Mouse (Mus musculus) hematopoietic stem cell, adult 5-6 weeks (primary cell): ENCODE measurements around the gene Fa2h. TPM values are rescaled to one million over a fixed set of nuclear protein-coding genes. Genes with fewer than 3 reads are reported as not detected.

ENCODE experiments used
- ATAC-seq, 2 experiments: fragments of 125-278 bp in 1 of 2; replicated peaks in 1 of 2; 2 replicates each; pipeline ENCODE4 v1.8.0; 2016 to 2017; ENCODE audit warnings: inconsistent platforms in 2 of 2, mild to moderate bottlenecking in 2 of 2, moderate number of reproducible peaks in 2 of 2, low read depth in 1 of 2, moderate TSS enrichment in 1 of 2; ENCODE audit not compliant: low FRiP score in 2 of 2, poor library complexity in 2 of 2, severe bottlenecking in 2 of 2, insufficient read depth in 1 of 2, low TSS enrichment in 1 of 2
- total RNA-seq: library from RNA; stranded (forward); fragments of 172-1452, 232-1000 nt; gene quantifications from 2 replicates; pipeline ENCODE4 v1.2.3, GENCODE M21; 2017

The Fa2h gene
- not detected in 2 replicates for total RNA-seq

DNA sequence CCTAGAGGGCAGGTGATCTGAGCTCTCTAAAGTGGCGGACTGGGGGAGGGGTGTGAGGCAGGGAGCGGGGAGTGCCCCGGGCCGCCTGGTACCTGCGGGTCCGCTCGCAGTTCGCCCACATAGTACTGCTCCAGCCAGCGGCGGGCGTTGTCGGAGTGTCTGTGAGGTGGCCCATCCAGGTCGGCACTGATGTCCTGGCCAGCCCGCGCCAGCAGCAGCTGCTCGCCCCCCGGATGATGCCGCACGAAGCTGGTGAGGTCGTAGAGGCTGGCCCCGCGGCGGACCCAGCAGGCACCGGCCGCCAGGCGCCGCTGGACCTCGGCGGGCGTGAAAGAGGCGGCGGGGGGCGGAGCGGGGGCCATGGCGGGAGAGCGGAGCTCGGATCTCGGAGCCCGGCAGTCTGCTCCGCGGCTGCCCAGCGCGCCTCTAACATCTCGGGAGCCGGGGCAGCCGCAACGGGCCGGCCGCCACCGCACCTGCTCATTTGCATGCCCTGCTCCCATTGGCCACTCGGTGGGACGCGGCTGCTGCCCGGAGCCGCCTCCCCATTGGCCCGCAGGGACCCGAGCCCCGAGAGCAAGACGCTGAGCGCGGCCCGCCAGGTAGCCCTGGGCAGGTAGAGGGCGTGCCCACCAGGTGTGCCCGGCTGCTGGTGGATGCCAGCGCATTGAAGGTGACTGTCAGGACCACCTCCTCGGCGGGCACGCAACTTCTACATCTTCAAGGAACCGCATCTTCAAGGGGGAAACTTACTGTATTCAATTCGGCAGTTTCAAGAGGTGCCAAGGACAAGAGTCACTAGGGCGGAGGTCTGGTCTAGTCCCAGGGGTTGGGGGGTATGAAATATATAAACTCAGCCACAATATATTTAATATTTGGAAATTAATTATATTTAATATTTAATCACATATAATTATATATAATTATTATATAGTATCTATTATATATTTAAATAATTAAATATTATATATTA, at the start of gene Fa2h:
TSS of gene Fa2h (minus strand) at position 434 of the 973 bp plus-strand sequence.
- ATAC-seq: peak; percentile 92

DNA sequence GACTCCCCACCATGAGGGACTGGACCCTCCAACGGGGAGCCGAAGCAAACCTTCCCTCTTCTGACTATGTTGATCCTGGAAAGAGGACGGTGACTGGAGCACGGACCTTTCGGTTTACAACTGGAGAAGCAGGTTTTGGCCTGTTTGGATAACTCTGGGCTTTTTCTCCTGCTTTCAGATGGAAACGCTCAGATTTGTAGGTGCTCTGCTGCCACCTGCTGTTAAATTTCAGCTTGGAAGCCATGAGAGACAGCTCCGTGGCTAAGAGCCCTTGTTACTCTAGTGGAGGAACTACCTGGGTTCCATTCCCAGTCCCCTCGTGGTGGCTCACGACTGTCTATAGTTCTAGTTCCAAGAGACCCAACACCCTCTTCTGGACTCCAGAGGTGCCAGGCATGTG, 45.6 kb upstream of the Fa2h start:
- ATAC-seq: peak; percentile 68 to 75

DNA sequence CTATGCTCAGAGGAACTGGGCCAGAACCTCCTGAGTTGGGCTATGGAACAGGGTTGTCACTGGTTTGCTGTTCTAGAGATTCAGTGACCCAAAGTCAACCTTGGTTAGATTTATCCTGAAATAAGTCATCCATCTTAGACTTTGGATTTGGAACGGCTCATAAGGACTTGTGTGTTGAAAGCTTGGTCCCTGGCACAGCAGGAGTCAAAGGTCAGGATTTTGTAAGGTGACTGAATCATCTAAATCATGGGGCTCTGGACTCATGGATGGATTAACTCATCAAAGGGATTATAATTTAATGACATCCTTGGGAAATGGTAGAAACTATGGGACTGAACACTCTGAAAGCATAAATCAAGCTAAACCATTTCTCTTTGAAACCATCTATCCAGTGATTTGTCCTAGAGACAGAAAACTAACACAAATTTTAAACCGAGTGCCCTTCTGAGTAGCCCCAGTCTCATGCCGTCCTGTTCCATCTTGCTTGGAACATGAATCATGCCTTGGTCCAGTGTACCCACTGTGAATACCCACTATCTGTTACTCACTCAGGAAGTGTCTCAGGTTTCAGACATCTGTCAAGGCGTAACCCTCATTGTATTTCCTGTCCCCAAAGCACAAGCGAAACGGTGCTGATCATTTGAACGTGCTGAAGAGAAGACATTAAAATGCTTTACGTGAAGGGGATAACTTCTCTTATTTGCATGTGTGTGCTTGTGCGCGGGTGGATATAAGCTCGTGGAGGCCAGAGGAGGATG, 41.6 kb upstream of the Fa2h start:
- no peak for ATAC-seq

DNA sequence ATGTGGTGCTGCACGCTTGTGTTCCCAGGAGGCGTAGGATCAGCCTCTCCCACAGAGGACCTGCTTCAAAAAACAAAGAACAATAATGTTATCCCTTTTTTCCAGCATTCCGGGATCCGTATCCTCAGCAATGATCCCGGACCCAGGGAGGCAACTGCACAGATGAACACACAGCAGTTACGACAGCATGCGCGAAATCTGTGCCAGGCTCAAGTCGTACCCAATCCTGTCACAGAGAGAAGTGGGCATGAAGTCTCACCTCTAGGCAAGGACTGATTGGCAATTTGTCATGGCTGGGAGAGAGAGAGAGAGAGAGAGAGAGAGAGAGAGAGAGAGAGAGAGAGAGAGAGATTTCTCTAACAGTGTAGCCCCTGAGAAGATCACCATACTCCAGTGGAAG, 31.0 kb upstream of the Fa2h start:
- no peak for ATAC-seq

DNA sequence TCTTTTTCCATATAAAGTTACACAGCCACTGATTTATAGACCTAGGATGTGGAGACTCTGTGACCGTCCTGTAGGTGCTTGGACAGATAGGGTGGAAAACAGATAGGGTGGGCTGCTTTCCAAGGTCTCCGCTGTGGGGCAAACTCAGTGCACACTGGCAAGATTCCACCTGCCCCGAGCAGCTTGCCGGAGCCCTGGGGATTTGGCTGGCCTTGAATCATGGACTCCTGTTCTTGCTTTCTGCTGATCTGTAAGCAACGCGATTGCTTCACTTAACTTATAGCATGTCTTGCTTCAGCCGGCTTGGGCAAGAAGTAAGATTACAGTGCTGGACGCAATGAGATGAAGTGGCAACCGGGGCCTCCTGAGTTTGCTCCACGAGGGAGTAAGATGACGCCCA, 30.6 kb upstream of the Fa2h start:
- no peak for ATAC-seq

DNA sequence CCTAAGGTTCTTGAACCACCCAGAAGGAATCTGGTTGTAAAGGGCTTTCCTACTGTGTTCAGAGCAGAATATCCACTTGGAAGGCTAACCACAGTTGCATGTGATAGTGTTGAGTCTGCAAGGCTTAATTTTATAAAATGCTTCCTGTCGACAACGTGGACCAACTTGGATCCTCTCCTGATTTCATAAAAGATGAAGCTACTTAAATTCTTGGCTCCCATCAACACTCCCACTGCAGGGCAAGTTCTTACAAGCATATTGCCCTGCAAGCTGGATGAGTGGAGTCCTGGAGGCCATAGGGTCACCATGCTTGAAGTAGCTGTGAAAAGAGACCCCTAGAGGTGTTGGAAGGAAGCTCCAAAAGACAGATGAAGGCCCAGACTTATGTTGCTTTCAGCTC, 29.0 kb upstream of the Fa2h start:
- ATAC-seq: no peak

DNA sequence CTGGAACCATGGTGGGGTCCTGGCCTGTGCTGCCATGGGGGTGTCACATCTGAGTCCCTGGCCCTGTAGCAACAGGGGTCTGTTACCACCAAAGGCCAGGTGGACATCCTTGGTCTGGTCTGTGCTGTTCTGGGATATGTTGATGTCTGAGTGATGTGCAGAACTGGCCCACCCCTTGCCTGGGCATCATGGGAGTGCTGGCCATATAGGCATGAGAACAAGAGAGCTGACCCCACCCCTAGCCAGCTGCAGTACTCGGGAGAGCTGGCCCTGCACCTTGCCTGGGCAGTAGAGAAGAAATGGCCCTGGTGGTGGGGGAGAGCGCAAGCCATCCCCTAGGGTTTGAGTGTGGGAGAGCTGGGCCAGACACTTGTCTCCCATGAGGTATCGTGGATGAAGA, 25.5 kb upstream of the Fa2h start:
- ATAC-seq: no peak

DNA sequence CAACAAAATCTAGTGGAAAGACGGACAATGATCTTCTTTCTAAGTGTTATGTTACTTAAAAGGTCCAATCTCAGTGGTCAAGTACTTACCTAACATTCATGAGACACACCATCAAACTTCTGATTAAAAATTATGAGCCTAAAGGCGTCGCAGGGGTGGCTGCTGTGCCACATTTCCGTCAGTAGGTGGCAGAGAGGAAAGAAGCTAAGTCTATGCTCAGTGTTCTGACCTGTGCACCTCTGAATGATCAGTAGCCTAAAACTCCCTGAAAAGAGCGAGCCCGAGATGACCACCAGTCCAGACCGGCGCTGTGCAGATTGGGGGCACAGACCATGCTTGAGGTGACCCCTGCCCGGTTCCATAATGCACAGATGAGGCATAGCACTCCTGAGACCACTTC, 25.0 kb upstream of the Fa2h start:
- peak; percentile 76 to 77 for ATAC-seq

DNA sequence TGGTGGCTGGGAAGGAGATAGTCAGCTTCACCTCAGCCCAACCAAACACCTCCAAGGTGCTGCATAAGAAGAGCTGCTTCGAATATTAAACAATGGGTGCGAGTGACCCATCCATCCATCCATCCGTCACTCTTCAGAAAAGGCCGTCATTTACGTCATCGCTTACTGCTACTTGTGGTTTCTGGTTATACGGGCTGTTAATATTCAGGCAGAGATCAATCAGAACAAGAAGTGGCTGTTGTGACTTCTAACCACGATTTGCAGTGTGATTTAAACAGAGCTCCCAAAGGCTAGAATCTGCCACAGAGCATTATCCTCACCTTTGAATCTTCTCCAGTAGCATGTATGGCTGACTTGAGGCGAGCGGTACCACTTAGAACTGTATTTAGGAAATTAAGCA, 23.6 kb upstream of the Fa2h start:
- no peak for ATAC-seq

DNA sequence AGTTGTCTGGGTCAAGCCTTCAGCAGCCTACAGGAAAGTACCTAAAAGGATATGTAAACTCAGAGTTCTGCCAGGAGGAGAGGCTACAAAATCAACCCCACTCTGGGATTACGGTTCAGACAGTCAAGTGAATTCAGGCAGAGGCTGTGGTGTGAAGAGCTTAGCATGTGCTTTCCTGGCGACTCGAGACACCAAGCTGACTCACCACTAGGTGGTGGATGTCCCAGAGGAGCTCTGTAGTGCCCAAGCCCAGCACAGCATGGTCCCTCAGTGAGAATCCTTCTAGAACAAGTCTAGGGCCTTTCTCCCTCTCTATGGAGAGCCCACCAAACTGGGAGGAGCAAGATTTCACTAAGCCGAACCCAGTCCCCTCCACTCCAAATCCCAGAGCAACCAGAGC, 9.8 kb upstream of the Fa2h start:
- peak; percentile 59 to 69 for ATAC-seq

DNA sequence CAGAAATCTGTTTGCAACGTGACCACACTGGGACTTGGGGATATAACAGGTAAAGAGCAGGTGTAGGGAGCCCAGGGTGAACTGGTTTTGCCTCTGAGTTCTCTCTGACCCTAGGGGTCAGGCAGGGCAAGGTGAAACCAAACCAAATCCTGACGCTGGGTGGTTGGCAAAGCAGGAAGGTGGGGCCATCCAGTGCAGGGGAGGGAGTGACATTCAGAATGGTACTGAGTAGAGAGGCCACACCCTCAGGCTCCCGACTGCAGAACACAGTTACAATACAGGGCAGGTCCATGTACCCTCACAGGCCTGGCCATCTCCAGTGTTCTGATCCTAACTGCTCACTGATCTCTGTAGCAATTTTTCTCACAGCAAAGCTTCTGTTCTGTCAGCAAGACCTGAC, 2.4 kb downstream of the Fa2h start:
- no peak for ATAC-seq

DNA sequence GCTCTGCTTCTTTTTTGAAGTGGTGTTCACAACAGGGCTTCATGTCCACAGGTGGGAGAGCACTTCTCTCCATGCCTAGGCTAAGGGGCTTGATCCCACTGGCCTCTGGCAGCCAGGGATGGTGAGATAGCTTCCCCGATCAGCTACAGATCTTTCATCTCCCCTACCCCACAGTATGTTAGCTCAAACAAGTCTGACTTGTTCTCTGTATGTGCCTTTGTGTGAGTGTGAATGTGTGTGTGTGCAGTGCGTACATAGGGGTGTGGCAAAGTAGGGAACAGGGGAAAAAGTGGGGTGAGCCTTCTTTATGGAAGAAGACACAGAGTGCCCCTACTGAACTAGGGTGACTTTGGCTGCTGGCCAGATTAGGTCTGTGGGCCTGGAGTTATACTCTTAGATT, 2.8 kb downstream of the Fa2h start:
- ATAC-seq: no peak

DNA sequence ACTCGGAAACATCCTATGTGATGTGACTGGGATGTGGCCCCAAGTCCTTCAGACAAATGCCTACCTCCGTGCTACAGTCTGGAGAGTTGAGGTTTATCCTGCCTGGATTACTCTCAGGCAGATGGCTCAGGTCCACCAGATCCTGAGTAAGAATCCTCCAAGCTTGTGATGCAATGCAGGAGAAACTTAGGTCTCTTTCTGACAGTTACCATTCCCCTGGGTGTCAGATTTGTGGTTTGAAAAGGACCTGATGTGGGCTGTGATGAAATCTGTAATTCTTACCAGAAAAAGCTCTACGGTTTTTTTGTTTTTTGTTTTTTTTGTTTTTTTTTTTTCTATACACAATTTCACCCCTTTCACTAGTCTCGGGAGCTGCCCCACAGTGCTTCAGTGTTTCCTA, 4.0 kb downstream of the Fa2h start:
- no peak for ATAC-seq

DNA sequence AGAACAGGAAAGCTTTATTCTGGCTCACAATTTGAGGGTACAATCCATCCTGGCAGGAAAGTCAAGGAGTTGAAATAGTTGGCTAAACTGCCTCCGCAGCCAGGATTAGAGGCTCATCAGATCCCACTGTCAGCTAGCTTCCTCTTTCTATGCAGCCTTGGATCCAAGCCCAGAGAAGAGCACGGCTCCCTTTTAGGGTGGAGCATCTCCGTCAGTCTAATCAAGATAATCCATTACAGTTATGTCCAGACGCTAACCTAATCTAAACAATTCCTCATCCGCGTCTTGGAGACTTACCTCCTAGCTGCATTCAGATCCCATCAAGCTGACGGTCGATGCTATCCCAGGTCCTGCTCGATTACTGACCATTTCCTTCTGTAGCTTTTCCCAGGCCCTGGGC, 7.7 kb downstream of the Fa2h start:
- ATAC-seq: no peak

DNA sequence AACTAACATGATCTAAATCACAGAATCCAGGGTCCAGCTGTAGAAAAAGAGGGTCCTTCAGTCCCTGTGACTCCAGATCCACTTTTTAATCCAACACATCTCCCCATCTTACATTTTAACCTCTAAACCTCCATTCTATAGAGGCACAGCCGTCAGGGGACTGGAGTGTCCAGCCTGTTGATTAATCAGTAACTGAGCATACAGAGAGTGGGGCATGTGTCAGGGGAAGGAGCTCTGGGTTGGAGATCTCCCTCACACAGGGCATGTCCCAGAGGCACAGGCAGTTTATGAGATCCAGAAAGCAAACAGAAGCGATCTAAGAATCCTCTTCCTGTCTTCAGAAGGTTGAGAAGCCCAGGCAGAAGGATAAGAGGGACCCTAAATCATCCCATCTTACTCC, 9.0 kb downstream of the Fa2h start:
- no peak for ATAC-seq

DNA sequence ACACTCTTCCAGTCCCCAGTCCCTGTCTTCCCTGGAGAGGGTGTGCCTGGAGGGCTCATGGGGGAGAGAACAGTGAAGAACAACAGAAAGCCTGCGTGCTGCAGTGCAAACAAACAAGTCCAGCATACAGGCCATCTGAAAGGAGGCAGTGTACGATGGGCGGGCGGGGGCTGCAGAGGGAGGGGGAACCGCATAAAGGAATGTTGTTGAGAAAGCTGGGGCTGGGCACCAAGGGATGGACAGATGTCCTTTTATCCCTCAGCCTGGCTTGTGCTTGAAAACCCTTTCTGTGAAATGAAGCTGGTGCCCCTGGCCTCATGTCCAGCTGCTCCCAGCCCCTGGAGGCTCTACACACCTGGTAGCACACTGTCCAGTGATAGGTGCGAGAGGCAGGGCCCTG, 18.4 kb downstream of the Fa2h start:
- ATAC-seq: no peak

DNA sequence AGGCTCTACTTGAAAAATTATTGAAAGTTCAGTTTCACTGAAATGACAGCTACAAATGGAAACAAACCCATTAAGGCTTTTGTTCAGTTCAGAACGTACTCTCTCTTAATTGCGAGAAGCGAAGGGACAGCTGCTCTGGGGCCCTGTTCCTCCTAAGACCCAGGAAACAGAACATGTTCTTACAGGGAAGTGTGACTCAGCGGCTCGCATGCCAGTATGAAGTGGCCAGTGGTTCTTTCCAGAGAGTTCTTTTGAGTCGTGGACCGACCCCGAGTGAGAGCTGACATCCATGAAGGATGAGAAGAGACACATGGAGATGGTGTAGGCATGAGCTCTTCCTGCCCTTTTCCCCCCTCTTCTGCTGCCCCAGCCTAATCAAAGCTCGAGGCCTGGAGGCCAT, 23.9 kb downstream of the Fa2h start:
- ATAC-seq: no peak

DNA sequence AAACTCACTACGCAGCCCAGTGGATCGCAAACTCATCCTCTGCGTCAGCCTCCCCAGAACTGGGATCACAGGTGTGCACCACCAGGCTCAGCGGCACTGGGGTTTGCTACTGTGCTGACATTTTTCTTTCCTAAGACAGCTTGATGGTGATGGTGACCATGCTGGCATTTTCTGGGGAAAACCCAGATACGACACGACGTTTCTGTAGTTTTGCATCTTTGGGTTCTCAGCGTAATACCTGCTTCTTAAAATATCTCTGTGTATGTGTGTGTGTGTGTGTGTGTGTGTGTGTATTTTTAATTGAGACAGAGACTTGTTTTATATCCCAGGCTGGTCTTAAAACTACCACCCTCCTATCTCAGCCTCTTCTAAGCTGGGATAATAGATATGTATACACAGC, 26.3 kb downstream of the Fa2h start:
- no peak for ATAC-seq
